Mouse (Mus musculus): ENCODE data around the gene Utp14b. TPM values are rescaled to one million over a fixed set of nuclear protein-coding genes. Genes with fewer than 3 reads are reported as not detected.

The Utp14b gene
- total RNA-seq, 1 experiment, result 23.0 TPM

DNA sequence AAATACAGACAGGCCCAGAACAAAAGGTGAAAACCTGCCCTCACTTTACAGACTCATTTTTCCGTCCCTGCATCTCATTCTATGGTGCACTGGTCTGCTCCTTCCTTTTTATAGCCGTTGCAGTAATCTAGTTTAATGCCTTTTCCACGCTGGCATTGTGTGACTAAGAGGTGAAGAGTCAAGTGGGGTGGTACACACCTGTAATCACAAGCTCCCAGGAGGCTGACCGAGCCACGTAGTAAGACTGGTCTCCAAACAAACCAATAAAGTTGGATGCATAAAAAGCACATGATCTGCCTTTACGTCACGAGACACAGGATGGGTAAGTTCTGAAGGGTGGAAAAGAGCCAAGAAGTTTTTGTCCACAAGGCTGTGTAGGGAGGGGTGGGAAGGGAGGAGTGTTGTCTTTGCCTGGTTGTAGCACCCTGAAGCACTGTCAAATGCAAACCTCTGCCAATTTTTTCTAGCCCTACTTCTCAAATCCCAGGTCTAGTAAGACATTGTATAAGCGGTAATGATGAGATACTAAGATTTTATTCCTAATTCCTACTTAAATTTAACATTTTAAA is 10.4 kb upstream of the Utp14b start:
- DNase-seq (ENCODE audit: low read depth, low spot score), result no peak
- H3K4me3 ChIP-seq (ENCODE audit: insufficient read depth in 1 of 2, low read depth in 1 of 2, low read length in 2 of 2, poor library complexity in 1 of 2, severe bottlenecking in 1 of 2), result no peak overlapping the region
- no peaks in the 10 kb centered on the region for H3K4me1 ChIP-seq (ENCODE audit: control insufficient read depth in 2 of 2, insufficient read depth in 2 of 2, low read length in 2 of 2, poor library complexity in 1 of 2)
- no peaks in the 10 kb centered on the region for H3K36me3 ChIP-seq (ENCODE audit: control insufficient read depth, insufficient read depth, low read length, poor library complexity, severe bottlenecking)
- H3K9me3 ChIP-seq (ENCODE audit: control insufficient read depth, insufficient read depth, low read depth, low read length), result no peaks in the 10 kb centered on the region
- in situ Hi-C loops (cut with MboI; ENCODE audit: low sequenced_read_pairs in 2 of 2, unreplicated experiment in 2 of 2), result no loop called here
- TF ChIP-seq CHD2 (IDR thresholded peaks at IDR 0.05; ENCODE audit: low read depth, low read length) (no peak), MAFK (IDR thresholded peaks at IDR 0.05; ENCODE audit: insufficient read depth, low read depth, low read length) (no peak), HCFC1 (IDR thresholded peaks at IDR 0.05; ENCODE audit: borderline replicate concordance, insufficient read depth, low read length) (no peak), ZC3H11A (IDR thresholded peaks at IDR 0.05; ENCODE audit: borderline replicate concordance, low read depth, low read length) (no peak), ZNF384 (IDR thresholded peaks at IDR 0.05; ENCODE audit: low read depth, low read length) (no peak)
- no peak overlapping the region for H3K27ac ChIP-seq (ENCODE audit: insufficient read depth, low read depth, low read length, poor library complexity, severe bottlenecking)
- H3K9ac ChIP-seq (ENCODE audit: insufficient read depth, low read depth, low read length, poor library complexity, severe bottlenecking), result no peak overlapping the region

GRCm38 (mm10) chr1:78649269-78650061 is 8.4 kb upstream of the Utp14b start:
- no peak for DNase-seq (ENCODE audit: low read depth, low spot score)
- in situ Hi-C loops (cut with MboI; ENCODE audit: low sequenced_read_pairs in 2 of 2, unreplicated experiment in 2 of 2), result no loop called here
- Histone ChIP-seq H3K9ac (ENCODE audit: insufficient read depth, low read depth, low read length, poor library complexity, severe bottlenecking) (no peak overlapping the region), H3K36me3 (ENCODE audit: control insufficient read depth, insufficient read depth, low read length, poor library complexity, severe bottlenecking) (no peaks in the 10 kb centered on the region), H3K27ac (ENCODE audit: insufficient read depth, low read depth, low read length, poor library complexity, severe bottlenecking) (no peak overlapping the region), H3K4me1 (ENCODE audit: control insufficient read depth in 2 of 2, insufficient read depth in 2 of 2, low read length in 2 of 2, poor library complexity in 1 of 2) (no peaks in the 10 kb centered on the region), H3K9me3 (ENCODE audit: control insufficient read depth, insufficient read depth, low read depth, low read length) (no peaks in the 10 kb centered on the region), H3K4me3 (ENCODE audit: insufficient read depth in 1 of 2, low read depth in 1 of 2, low read length in 2 of 2, poor library complexity in 1 of 2, severe bottlenecking in 1 of 2) (no peak overlapping the region)
- TF ChIP-seq HCFC1 (IDR thresholded peaks at IDR 0.05; ENCODE audit: borderline replicate concordance, insufficient read depth, low read length) (no peak), ZNF384 (IDR thresholded peaks at IDR 0.05; ENCODE audit: low read depth, low read length) (no peak), ZC3H11A (IDR thresholded peaks at IDR 0.05; ENCODE audit: borderline replicate concordance, low read depth, low read length) (no peak), MAFK (IDR thresholded peaks at IDR 0.05; ENCODE audit: insufficient read depth, low read depth, low read length) (no peak), CHD2 (IDR thresholded peaks at IDR 0.05; ENCODE audit: low read depth, low read length) (no peak)

DNA sequence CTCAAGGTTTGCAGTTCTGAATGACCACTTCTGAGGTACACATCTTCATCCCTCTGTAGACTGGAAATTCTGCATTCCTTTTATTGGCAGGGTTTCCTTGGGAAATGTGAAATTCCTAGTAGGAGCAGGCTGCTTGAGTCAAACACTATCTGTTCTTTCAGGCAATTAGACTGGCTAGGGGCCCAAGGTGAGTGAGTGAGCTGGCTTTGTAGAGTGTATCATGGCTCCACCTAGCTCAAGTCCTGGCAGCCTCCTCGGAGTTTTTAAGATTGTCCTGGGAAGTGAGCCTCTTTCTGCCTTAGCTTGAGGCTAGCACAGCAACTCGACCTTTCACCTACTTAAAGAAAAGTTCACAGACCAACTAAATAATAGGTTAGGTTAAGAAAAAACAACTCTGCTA is 1.4 kb upstream of the Utp14b start:
- Histone ChIP-seq H3K9ac (ENCODE audit: insufficient read depth, low read depth, low read length, poor library complexity, severe bottlenecking) (no peak overlapping the region), H3K9me3 (ENCODE audit: control insufficient read depth, insufficient read depth, low read depth, low read length) (no peaks in the 10 kb centered on the region), H3K27ac (ENCODE audit: insufficient read depth, low read depth, low read length, poor library complexity, severe bottlenecking) (no peak overlapping the region), H3K36me3 (ENCODE audit: control insufficient read depth, insufficient read depth, low read length, poor library complexity, severe bottlenecking) (no peaks in the 10 kb centered on the region), H3K4me1 (ENCODE audit: control insufficient read depth in 2 of 2, insufficient read depth in 2 of 2, low read length in 2 of 2, poor library complexity in 1 of 2) (peaks cover 0 to 9% of the 10 kb centered on the region in 2 experiments; a peak in 2 of 4 replicates), H3K4me3 (ENCODE audit: insufficient read depth in 1 of 2, low read depth in 1 of 2, low read length in 2 of 2, poor library complexity in 1 of 2, severe bottlenecking in 1 of 2) (no peak overlapping the region)
- no peak for DNase-seq (ENCODE audit: low read depth, low spot score)
- in situ Hi-C loops (cut with MboI; ENCODE audit: low sequenced_read_pairs in 2 of 2, unreplicated experiment in 2 of 2), result no loop called here
- TF ChIP-seq MAFK (IDR thresholded peaks at IDR 0.05; ENCODE audit: insufficient read depth, low read depth, low read length), result no peak
- no peak for TF ChIP-seq HCFC1 (IDR thresholded peaks at IDR 0.05; ENCODE audit: borderline replicate concordance, insufficient read depth, low read length)
- no peak for TF ChIP-seq ZNF384 (IDR thresholded peaks at IDR 0.05; ENCODE audit: low read depth, low read length)
- no peak for TF ChIP-seq CHD2 (IDR thresholded peaks at IDR 0.05; ENCODE audit: low read depth, low read length)
- TF ChIP-seq ZC3H11A (IDR thresholded peaks at IDR 0.05; ENCODE audit: borderline replicate concordance, low read depth, low read length), result no peak

DNA sequence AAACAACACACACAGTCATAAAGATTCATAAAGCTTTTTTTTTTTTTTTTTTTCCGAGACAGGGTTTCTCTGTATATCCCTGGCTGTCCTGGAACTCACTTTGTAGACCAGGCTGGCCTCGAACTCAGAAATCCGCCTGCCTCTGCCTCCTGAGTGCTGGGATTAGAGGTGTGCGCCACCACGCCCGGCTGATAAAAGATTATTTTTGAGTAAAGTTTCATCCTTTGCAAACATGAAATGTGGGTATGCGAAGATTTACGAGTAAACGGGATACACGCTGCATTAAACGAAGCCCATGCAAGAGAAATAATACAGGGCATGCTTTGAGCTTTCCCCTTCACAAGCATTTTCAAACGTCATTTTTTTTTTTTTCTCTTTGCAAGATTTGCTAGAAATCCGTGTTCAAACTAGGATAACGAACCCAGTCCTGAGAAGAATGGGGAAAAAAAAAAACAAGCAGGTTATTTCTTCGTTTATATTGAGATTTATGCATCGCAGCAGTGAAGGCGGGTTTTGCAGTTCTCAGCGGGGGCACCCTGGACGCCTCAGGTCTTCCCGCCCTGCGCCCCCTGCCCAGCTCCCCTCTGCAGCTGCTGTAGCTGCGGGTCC is 713 bp upstream of the Utp14b start:
- Histone ChIP-seq H3K9me3 (ENCODE audit: control insufficient read depth, insufficient read depth, low read depth, low read length) (no peaks in the 10 kb centered on the region), H3K9ac (ENCODE audit: insufficient read depth, low read depth, low read length, poor library complexity, severe bottlenecking) (no peak overlapping the region), H3K36me3 (ENCODE audit: control insufficient read depth, insufficient read depth, low read length, poor library complexity, severe bottlenecking) (no peaks in the 10 kb centered on the region), H3K4me3 (ENCODE audit: insufficient read depth in 1 of 2, low read depth in 1 of 2, low read length in 2 of 2, poor library complexity in 1 of 2, severe bottlenecking in 1 of 2) (peak overlapping the region; percentile 18 to 60; a peak in 3 of 4 replicates), H3K27ac (ENCODE audit: insufficient read depth, low read depth, low read length, poor library complexity, severe bottlenecking) (no peak overlapping the region; the same call in 1 of the 2 replicates), H3K4me1 (ENCODE audit: control insufficient read depth in 2 of 2, insufficient read depth in 2 of 2, low read length in 2 of 2, poor library complexity in 1 of 2) (peaks cover 0 to 9% of the 10 kb centered on the region in 2 experiments; a peak in 2 of 4 replicates)
- in situ Hi-C loops (cut with MboI; ENCODE audit: low sequenced_read_pairs in 2 of 2, unreplicated experiment in 2 of 2), result no loop called here
- TF ChIP-seq ZNF384 (IDR thresholded peaks at IDR 0.05; ENCODE audit: low read depth, low read length), result peak; percentile 57; the same call in 1 of the 2 replicates
- no peak for TF ChIP-seq ZC3H11A (IDR thresholded peaks at IDR 0.05; ENCODE audit: borderline replicate concordance, low read depth, low read length)
- no peak for TF ChIP-seq MAFK (IDR thresholded peaks at IDR 0.05; ENCODE audit: insufficient read depth, low read depth, low read length)
- TF ChIP-seq HCFC1 (IDR thresholded peaks at IDR 0.05; ENCODE audit: borderline replicate concordance, insufficient read depth, low read length), result no peak
- DNase-seq (ENCODE audit: low read depth, low spot score), result no peak
